Mouse (Mus musculus): ENCODE measurements at regions not wholly inside any gene's neighbourhood (a gene's known extent, or its start where the extent isn't known, plus 50 kb on each side); places are given as distances from the start of the nearest gene placed in this dataset.
"Not testable (repeated sequence)": the region's sequence is repeated elsewhere in the genome, so short reads cannot be mapped to it uniquely, and the experiment has no call there.

DNA sequence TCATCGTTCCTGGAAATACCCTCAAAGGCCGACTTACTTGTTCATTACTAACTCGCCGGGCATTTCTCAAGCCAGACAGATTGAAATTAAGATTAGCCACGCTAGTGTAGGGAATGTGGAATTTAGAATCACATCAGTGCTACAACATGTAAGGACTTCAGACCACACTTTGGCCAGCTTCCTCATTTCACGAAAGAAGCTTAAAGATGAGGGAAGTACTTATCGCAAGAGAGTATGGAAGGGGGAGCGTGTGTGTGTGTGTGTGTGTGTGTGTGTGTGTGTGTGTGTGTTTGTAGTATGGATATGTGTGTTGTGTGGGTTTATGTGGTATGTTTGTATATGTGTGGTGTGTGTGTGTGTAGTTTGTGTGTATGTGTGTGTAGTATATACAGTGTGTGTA is 99.3 kb upstream of the Plcl2 start:
- H3K9me3 ChIP-seq (ENCODE audit: control insufficient read depth, low read length), result no peaks in the 10 kb centered on the region
- H3K4me1 ChIP-seq (ENCODE audit: control insufficient read depth, insufficient read depth, low read length), result peaks cover 12% of the 10 kb centered on the region; the same call in 1 of the 2 replicates
- H3K27ac ChIP-seq (replicated peaks; ENCODE audit: low read depth, low read length), result no peak overlapping the region
- DNase-seq (ENCODE audit: low spot score) (no peak), ATAC-seq (ENCODE audit: low read depth) (no peak)
- H3K27me3 ChIP-seq (replicated peaks; ENCODE audit: control insufficient read depth, insufficient read depth, low read length), result no peaks in the 10 kb centered on the region
- no peaks in the 10 kb centered on the region for H3K36me3 ChIP-seq (ENCODE audit: control insufficient read depth, insufficient read depth, low read length)
- H3K4me2 ChIP-seq (ENCODE audit: low read depth, low read length), result no peak overlapping the region
- H3K9ac ChIP-seq (ENCODE audit: low read depth, low read length), result no peak overlapping the region
- 88% methylated on average over 8 of the region's 8 CpGs for WGBS
- no peak overlapping the region for H3K4me3 ChIP-seq (ENCODE audit: low read depth, low read length)

DNA sequence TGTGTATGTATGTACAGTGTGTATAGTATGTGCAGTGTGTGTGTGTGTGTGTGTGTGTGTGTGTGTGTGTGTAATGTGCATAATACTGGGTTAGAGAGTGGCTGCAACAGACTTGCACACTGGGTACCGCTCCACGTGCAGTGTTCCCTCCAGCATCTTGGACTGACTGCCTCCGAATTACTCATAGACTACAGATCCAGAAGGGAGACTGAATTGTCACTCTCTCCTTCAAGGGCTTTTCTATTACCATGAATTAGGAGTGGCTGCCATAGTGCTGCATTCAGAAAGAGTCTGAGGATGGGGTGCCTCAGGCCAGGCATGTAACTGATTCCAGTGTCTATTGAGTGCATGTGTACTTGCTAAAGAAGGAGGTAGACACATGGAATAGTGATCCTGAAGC is 98.9 kb upstream of the Plcl2 start:
- ATAC-seq (ENCODE audit: low read depth), result no peak
- 92% methylated on average over 3 of the region's 3 CpGs for WGBS
- Histone ChIP-seq H3K27ac (replicated peaks; ENCODE audit: low read depth, low read length) (no peak overlapping the region), H3K4me2 (ENCODE audit: low read depth, low read length) (no peak overlapping the region), H3K9me3 (ENCODE audit: control insufficient read depth, low read length) (no peaks in the 10 kb centered on the region), H3K9ac (ENCODE audit: low read depth, low read length) (no peak overlapping the region), H3K4me3 (ENCODE audit: low read depth, low read length) (no peak overlapping the region), H3K27me3 (replicated peaks; ENCODE audit: control insufficient read depth, insufficient read depth, low read length) (no peaks in the 10 kb centered on the region), H3K4me1 (ENCODE audit: control insufficient read depth, insufficient read depth, low read length) (peaks cover 12% of the 10 kb centered on the region; the same call in 1 of the 2 replicates), H3K36me3 (ENCODE audit: control insufficient read depth, insufficient read depth, low read length) (no peaks in the 10 kb centered on the region)
- DNase-seq (ENCODE audit: low spot score), result no peak

DNA sequence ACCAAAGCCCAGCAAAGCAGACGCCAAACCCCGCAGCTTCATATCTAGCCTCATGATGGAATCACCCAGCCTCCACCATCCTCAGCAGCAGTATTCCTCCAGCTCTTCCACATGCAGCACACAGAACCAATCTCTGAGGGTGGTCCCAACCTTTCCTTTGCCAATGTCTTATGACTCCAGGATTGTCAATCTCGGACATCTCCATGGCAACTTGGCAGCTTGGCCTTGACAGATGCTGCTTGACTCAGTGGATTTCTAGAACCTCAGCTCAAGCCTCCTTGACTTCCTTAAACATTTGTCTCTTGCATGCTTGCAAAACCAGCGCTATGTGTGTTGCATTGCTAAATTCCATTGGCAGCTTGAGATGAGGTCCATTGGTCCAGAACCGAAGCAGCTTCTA is 96.8 kb upstream of the Plcl2 start:
- H3K4me3 ChIP-seq (ENCODE audit: low read depth, low read length), result no peak overlapping the region
- no peaks in the 10 kb centered on the region for H3K9me3 ChIP-seq (ENCODE audit: control insufficient read depth, low read length)
- no peaks in the 10 kb centered on the region for H3K27me3 ChIP-seq (replicated peaks; ENCODE audit: control insufficient read depth, insufficient read depth, low read length)
- 88% methylated on average over 5 of the region's 5 CpGs for WGBS
- H3K36me3 ChIP-seq (ENCODE audit: control insufficient read depth, insufficient read depth, low read length), result no peaks in the 10 kb centered on the region
- ATAC-seq (ENCODE audit: low read depth) (no peak), DNase-seq (ENCODE audit: low spot score) (no peak)
- H3K27ac ChIP-seq (replicated peaks; ENCODE audit: low read depth, low read length), result no peak overlapping the region
- peaks cover 5% of the 10 kb centered on the region; the same call in 1 of the 2 replicates for H3K4me1 ChIP-seq (ENCODE audit: control insufficient read depth, insufficient read depth, low read length)
- no peak overlapping the region for H3K4me2 ChIP-seq (ENCODE audit: low read depth, low read length)
- H3K9ac ChIP-seq (ENCODE audit: low read depth, low read length), result no peak overlapping the region

DNA sequence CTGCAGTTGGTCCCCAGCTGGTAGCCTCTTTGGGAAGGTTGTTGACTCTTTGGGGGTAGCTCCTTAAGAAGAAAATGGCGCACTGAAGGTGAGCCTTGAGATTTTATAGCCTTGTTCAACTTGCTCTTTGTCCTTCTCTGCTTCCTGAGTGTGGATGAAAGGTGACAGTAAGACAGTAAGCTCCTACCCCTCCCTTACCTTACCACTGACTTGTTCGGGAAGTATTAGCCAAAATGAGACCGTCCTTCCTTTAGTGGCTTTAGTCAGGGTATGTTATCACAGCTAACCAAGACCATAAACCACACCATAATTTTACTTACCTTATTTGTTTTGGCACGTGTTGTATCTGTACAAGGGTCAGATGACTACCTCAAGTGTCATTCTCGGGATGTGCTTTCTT is 95.3 kb upstream of the Plcl2 start:
- Histone ChIP-seq H3K4me1 (ENCODE audit: control insufficient read depth, insufficient read depth, low read length) (no peaks in the 10 kb centered on the region), H3K4me2 (ENCODE audit: low read depth, low read length) (no peak overlapping the region), H3K9ac (ENCODE audit: low read depth, low read length) (no peak overlapping the region), H3K36me3 (ENCODE audit: control insufficient read depth, insufficient read depth, low read length) (no peaks in the 10 kb centered on the region), H3K9me3 (ENCODE audit: control insufficient read depth, low read length) (no peaks in the 10 kb centered on the region), H3K4me3 (ENCODE audit: low read depth, low read length) (no peak overlapping the region), H3K27ac (replicated peaks; ENCODE audit: low read depth, low read length) (no peak overlapping the region), H3K27me3 (replicated peaks; ENCODE audit: control insufficient read depth, insufficient read depth, low read length) (no peaks in the 10 kb centered on the region)
- 88% methylated on average over 5 of the region's 5 CpGs for WGBS
- ATAC-seq (ENCODE audit: low read depth) (no peak), DNase-seq (ENCODE audit: low spot score) (no peak)

DNA sequence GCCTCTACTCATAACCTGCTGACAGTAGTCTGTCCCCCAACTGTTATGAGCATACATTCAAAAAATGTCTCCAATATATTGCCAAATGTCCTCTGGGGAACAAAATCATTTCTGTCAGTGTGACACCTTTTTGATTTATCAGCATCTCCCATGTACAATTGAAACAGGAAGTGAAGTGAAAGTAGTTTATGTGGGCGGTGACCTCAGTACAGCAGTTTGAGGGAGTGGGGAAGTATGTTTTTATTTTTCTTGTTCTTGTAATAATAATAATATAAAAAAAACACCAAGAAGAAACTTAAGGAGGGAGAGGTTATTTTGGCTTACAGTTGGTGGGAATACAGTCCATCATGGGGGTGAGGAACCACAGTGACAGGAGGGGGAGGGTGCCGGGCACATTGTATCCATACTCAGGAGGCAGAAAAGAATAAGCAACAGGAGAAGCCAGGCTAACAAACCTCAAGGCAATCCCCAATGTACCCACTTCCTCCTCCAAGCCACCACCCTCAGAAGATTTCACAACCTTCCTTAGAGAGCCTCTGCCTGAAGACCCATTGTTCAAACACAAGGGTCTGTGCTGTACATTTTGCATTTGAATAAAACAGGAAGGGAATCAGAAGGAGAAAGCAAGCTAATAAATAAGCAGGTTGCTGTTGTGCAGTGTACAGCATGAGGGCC is 93.7 kb upstream of the Plcl2 start:
- H3K27me3 ChIP-seq (replicated peaks; ENCODE audit: control insufficient read depth, insufficient read depth, low read length), result no peaks in the 10 kb centered on the region
- no peak for DNase-seq (ENCODE audit: low spot score)
- H3K9me3 ChIP-seq (ENCODE audit: control insufficient read depth, low read length), result no peaks in the 10 kb centered on the region
- H3K4me3 ChIP-seq (ENCODE audit: low read depth, low read length), result no peak overlapping the region
- WGBS, result 95% methylated on average over 2 of the region's 2 CpGs
- no peak overlapping the region for H3K9ac ChIP-seq (ENCODE audit: low read depth, low read length)
- no peak overlapping the region for H3K27ac ChIP-seq (replicated peaks; ENCODE audit: low read depth, low read length)
- ATAC-seq (ENCODE audit: low read depth), result no peak
- H3K4me1 ChIP-seq (ENCODE audit: control insufficient read depth, insufficient read depth, low read length), result no peaks in the 10 kb centered on the region
- no peaks in the 10 kb centered on the region for H3K36me3 ChIP-seq (ENCODE audit: control insufficient read depth, insufficient read depth, low read length)
- no peak overlapping the region for H3K4me2 ChIP-seq (ENCODE audit: low read depth, low read length)

DNA sequence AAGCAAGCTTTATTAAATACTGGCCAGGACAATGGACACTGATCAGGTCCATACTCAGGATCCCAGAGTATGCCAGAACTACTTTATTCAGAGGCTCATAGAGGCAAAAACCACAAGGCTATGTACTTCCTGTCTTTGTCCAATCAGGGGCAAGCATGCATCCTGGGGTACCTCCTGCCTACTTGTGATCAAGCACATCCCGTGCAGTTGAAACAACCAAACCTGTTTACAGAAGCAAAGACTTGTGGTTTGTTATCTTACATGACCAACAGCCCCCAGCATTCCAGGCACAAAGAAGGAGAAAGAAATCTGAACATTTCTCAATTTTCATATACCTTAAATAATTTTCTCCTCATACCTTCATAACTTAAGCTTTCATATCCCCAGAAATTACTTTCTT is 93.1 kb upstream of the Plcl2 start:
- Histone ChIP-seq H3K4me3 (ENCODE audit: low read depth, low read length) (no peak overlapping the region), H3K4me2 (ENCODE audit: low read depth, low read length) (no peak overlapping the region), H3K9me3 (ENCODE audit: control insufficient read depth, low read length) (no peaks in the 10 kb centered on the region), H3K36me3 (ENCODE audit: control insufficient read depth, insufficient read depth, low read length) (no peaks in the 10 kb centered on the region), H3K27me3 (replicated peaks; ENCODE audit: control insufficient read depth, insufficient read depth, low read length) (no peaks in the 10 kb centered on the region), H3K4me1 (ENCODE audit: control insufficient read depth, insufficient read depth, low read length) (no peaks in the 10 kb centered on the region), H3K27ac (replicated peaks; ENCODE audit: low read depth, low read length) (no peak overlapping the region), H3K9ac (ENCODE audit: low read depth, low read length) (no peak overlapping the region)
- WGBS, result 59% methylated on average over 1 of the region's 1 CpGs
- ATAC-seq (ENCODE audit: low read depth) (no peak), DNase-seq (ENCODE audit: low spot score) (no peak)

DNA sequence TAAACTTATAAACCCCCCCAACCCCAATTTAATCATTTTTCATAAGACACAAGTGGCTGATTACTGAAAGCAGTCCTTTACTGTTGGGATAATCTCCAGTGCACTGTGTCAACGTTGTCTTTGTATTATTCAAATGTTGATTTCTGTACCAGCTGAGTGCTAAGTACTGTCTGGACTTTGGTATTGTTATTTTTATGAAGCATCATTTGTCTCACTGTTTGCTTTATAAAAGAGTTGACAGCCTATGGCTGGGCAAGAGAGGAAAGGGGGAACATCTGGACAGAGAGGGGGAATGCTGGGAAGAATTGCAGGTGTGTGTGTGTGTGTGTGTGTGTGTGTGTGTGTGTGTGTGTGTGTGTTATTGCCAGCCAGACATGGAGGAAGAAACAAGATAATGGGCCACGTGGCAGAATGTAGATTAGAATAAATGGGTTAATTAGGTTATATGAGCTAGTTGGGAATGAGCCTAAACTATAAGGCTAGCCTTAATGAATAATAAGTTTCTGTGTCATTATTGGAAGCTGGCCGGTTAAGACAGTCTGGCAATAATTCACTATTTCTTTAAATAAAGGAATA is 92.6 kb upstream of the Plcl2 start:
- H3K36me3 ChIP-seq (ENCODE audit: control insufficient read depth, insufficient read depth, low read length), result no peaks in the 10 kb centered on the region
- no peaks in the 10 kb centered on the region for H3K4me1 ChIP-seq (ENCODE audit: control insufficient read depth, insufficient read depth, low read length)
- H3K4me3 ChIP-seq (ENCODE audit: low read depth, low read length), result no peak overlapping the region
- no peak overlapping the region for H3K4me2 ChIP-seq (ENCODE audit: low read depth, low read length)
- H3K27me3 ChIP-seq (replicated peaks; ENCODE audit: control insufficient read depth, insufficient read depth, low read length), result no peaks in the 10 kb centered on the region
- WGBS, result 66% methylated on average over 3 of the region's 3 CpGs
- no peak for DNase-seq (ENCODE audit: low spot score)
- H3K9ac ChIP-seq (ENCODE audit: low read depth, low read length), result no peak overlapping the region
- no peak overlapping the region for H3K27ac ChIP-seq (replicated peaks; ENCODE audit: low read depth, low read length)
- H3K9me3 ChIP-seq (ENCODE audit: control insufficient read depth, low read length), result no peaks in the 10 kb centered on the region
- no peak for ATAC-seq (ENCODE audit: low read depth)

DNA sequence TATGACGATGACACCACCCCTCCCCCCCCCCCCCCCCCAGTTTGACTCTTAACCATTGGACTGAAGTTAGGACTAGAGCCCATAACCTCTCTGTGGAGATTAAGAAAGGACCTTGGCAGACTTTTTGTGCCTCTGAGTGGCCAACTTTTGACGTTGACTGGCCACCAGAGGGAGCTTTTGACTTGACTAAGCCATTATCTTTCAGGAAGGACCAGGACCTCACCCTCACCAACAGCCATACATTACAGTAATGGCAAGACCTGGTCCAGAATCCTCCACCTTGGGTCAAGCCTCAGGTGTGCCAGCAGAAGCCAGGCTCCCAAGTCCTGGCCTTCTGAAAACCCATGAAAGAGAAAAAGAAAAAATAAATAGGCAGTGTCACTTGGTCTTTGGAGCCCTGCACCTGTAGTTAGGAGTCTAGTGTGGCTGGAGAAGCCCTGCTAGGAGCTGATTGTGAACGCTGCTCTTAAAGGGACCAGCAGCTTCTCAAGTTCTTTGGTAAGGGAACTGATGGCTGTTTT is 90.3 kb upstream of the Plcl2 start:
- ATAC-seq (ENCODE audit: low read depth) (no peak), DNase-seq (ENCODE audit: low spot score) (peak; percentile 25)
- WGBS, result 67% methylated on average over 3 of the region's 3 CpGs

DNA sequence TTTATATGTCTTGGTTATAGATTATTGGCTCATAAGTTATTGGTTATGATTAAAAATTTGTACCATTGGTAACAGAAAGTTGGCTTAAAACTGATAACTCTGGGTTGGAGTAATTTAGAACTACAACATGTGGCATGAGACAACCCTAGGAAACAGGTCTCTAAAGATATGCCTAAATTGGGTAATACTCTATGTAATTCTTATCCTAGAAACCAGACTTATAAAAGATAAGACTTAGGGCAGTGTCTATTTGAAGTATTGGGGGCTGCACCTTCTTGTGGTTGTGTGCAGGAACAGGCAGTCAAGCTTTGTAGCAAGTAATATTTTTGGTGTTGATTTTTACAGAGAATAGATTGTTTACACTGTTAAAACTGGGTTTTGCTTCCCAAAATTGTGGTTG is 89.7 kb upstream of the Plcl2 start:
- not testable (repeated sequence) for H3K4me1 ChIP-seq (ENCODE audit: control insufficient read depth, insufficient read depth, low read length); H3K27me3 ChIP-seq (replicated peaks; ENCODE audit: control insufficient read depth, insufficient read depth, low read length); H3K4me2 ChIP-seq (ENCODE audit: low read depth, low read length); H3K36me3 ChIP-seq (ENCODE audit: control insufficient read depth, insufficient read depth, low read length); DNase-seq (ENCODE audit: low spot score); H3K4me3 ChIP-seq (ENCODE audit: low read depth, low read length); H3K9me3 ChIP-seq (ENCODE audit: control insufficient read depth, low read length); H3K27ac ChIP-seq (replicated peaks; ENCODE audit: low read depth, low read length); H3K9ac ChIP-seq (ENCODE audit: low read depth, low read length); ATAC-seq (ENCODE audit: low read depth)

More for the DNA sequence above, 90.3 kb upstream of the Plcl2 start:
- H3K4me2 ChIP-seq (ENCODE audit: low read depth, low read length), result no peak overlapping the region
- H3K4me3 ChIP-seq (ENCODE audit: low read depth, low read length), result no peak overlapping the region
- H3K9me3 ChIP-seq (ENCODE audit: control insufficient read depth, low read length), result no peaks in the 10 kb centered on the region
- H3K27ac ChIP-seq (replicated peaks; ENCODE audit: low read depth, low read length), result no peak overlapping the region
- H3K36me3 ChIP-seq (ENCODE audit: control insufficient read depth, insufficient read depth, low read length), result no peaks in the 10 kb centered on the region
- no peaks in the 10 kb centered on the region for H3K4me1 ChIP-seq (ENCODE audit: control insufficient read depth, insufficient read depth, low read length)
- no peaks in the 10 kb centered on the region for H3K27me3 ChIP-seq (replicated peaks; ENCODE audit: control insufficient read depth, insufficient read depth, low read length)
- H3K9ac ChIP-seq (ENCODE audit: low read depth, low read length), result no peak overlapping the region
